Mouse (Mus musculus) splenic B cell, adult 2 months (primary cell): ENCODE results near the gene Ndp.

Experiments used
- DNase-seq: peaks from one replicate; pipeline ENCODE4 v3.0.0-alpha.2; 2011; ENCODE audit warnings: low read depth, low spot score
- H3K27me3 ChIP-seq: 2 replicates; pipeline ENCODE4 v1.6.1; 2012; ENCODE audit warnings: mild to moderate bottlenecking, low read length, moderate library complexity, mixed read lengths; ENCODE audit not compliant: control insufficient read depth, poor library complexity, insufficient read depth, severe bottlenecking
- H3K36me3 ChIP-seq: 2 replicates; pipeline ENCODE4 v1.6.1; 2012; ENCODE audit warnings: mild to moderate bottlenecking, low read length, moderate library complexity, mixed read lengths; ENCODE audit not compliant: control insufficient read depth, poor library complexity, insufficient read depth, severe bottlenecking

The Ndp gene

GRCm38 (mm10) chrX:16911241-16911873 lies at the start of gene Ndp:
Gene Ndp, minus strand, starts transcription at chrX:16911774.
- DNase-seq = no peak
- Histone ChIP-seq H3K36me3 (no peaks in the 10 kb centered on the region), H3K27me3 (no peaks in the 10 kb centered on the region)

DNA sequence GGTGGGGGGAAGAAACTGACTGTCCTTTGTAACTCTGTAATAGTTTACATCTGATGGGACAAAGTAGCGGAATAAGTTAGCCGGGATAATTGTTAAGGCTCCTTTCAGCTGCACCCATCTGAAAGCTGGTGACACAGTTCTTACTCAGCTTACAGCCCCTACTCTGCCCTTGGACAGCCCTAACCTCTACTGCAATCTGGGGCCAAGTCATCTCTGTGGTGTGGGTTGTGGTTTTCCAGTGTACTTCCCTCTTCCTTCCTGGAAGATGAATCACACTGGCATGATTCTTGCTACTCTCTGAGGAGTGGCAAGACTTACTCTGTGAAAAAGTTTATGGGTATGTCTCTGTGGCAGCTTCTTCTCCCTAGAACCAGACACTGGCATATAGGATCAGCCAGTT lies 43.2 kb upstream of the Ndp start:
- no peaks in the 10 kb centered on the region for H3K27me3 ChIP-seq
- H3K36me3 ChIP-seq = no peaks in the 10 kb centered on the region
- DNase-seq = no peak

- no peak for DNase-seq
- no peaks in the 10 kb centered on the region for H3K36me3 ChIP-seq
- H3K27me3 ChIP-seq = no peaks in the 10 kb centered on the region
Observed at GRCm38 (mm10) chrX:16918006-16918405, 6.4 kb upstream of the Ndp start.

GRCm38 (mm10) chrX:16913118-16913517 lies 1.5 kb upstream of the Ndp start:
- no peak for DNase-seq
- no peaks in the 10 kb centered on the region for H3K36me3 ChIP-seq
- no peaks in the 10 kb centered on the region for H3K27me3 ChIP-seq

- no peaks in the 10 kb centered on the region for H3K27me3 ChIP-seq
- no peaks in the 10 kb centered on the region for H3K36me3 ChIP-seq
- DNase-seq = no peak
Observed at GRCm38 (mm10) chrX:16911911-16912310, 337 bp upstream of the Ndp start.

DNA sequence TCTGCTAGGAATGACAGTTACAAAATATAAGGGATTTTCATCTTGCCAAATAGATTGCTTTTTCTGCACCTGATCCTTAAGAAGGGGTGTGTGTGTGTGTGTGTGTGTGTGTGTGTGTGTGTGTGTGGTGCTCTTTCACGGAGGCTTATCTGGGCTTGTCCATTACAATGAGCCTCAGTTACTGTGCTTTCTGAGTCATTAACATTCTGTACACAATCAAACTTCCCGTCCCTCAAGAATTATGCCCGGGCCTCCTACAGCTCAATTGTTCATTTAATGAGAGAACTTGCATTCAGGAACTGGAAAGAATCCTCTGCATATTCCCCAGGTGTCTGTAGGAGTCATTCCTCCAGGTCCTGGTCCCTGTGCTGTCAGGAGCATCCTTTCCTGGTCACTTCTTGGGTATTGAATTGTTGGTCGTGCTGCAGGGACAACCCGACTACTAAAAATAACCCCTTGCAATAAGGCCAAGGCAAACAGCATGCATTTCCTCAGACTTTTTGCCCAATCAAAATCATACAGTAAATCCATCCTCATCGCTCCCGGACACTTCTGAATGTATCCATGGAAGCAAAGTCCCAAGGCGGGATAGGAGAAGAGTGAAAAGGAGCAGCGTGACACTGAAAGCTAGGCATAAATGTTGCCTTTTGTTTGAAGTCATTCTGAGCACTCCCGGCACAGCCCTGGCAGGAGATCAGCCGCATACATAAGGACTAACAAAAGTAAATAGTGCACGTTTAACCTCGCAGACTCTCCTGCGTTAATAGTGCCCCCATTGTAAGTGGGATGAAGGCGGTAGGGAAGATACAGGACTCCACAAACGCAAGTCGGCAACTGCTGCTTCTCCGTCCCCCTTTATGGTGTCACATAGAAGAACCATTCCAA lies 1.1 kb downstream of the Ndp start:
- H3K27me3 ChIP-seq = no peaks in the 10 kb centered on the region
- DNase-seq = no peak
- H3K36me3 ChIP-seq = no peaks in the 10 kb centered on the region

DNA sequence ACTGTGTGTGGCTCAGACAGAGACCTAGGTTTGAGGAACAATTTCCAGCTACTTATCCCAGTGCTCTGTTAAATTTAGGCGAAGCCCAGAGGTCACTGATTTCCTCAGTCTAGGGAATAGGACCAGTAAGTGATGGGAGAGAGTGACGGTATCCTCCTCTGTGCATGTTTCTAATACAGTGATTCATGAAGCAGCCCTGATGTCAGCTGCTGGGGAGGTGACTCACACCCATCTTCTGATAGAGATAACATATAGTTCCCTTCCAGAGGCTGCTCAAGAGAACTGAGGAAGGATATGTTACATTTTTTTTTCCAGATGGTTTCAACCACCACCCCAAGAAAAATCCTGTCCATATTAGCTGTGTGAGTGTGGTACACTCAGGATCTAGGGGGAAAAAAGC lies 2.9 kb downstream of the Ndp start:
- no peak for DNase-seq
- Histone ChIP-seq H3K36me3 (no peaks in the 10 kb centered on the region), H3K27me3 (no peaks in the 10 kb centered on the region)

- no peak for DNase-seq
- H3K27me3 ChIP-seq = no peaks in the 10 kb centered on the region
- no peaks in the 10 kb centered on the region for H3K36me3 ChIP-seq
Observed at GRCm38 (mm10) chrX:16907554-16907953, 4.0 kb downstream of the Ndp start.

DNA sequence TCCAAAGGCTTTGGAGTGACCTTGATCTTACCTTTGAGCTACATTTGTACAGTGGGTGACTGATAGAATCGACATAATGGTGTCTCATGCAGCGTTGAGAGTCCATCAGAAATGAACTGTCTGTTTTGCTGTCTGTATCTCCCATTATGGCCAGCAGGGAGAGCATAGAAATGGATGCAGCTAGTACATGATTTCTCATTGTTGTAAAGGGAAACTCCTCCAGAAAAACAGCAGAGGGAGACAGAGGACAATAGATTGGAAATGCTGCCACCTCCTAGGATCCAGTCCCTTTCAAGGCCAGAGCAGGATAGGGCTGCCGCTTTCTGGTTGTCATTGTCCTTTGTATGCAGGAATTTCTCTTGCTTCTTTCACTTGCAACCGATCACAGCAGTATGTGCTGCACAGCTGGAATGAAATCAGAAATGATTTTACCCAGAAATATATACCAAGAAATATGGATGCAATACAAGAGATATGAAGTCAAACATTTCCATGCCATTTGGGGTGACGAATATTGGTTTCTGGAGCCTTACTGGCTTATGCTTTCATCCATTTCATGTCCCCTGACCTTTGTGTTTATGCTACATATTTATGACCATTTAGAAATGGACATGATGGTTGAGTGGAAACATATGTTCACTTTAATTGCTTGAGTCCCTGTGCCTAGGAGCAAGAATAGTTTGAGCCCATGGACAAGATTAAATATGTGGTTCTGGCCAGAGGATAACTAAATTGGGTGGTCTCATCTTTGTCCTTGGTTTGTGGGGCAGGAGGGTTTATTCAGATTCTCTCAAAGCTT lies 17.0 kb downstream of the Ndp start:
- H3K36me3 ChIP-seq = no peaks in the 10 kb centered on the region
- no peaks in the 10 kb centered on the region for H3K27me3 ChIP-seq
- DNase-seq = peak; percentile 0

DNA sequence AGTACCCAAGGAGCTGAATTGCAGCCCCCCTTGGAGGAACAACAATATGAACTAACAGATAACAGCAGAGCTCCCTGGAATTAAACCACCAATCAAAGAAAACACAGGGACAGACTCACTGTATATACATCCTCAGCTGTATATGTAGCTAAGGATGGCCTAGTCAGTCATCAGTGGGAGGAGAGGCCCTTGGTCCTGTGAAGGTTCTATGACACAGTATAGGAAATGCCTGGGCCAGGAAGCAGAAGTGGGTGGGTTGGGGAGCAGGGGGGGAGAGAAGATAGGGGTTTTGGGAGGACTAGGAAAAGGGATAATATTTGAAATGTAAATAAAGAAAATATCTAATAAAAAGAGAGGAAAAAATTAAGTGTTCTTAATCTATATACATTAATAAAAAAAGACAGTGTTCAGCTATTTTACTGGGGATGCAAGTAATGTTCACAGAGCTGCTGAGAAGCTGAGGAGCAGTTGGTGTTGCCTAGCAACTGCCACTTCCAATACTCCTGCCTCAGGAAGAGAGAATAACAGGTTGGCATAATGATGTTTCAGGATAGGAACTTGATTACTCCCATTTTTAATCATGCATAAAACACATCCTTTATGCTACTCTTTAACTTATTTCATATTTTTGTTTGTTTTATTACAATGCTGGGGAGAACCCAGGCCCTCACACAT lies 43.8 kb downstream of the Ndp start:
- H3K36me3 ChIP-seq = no peaks in the 10 kb centered on the region
- H3K27me3 ChIP-seq = no peaks in the 10 kb centered on the region
- DNase-seq = no peak

DNA sequence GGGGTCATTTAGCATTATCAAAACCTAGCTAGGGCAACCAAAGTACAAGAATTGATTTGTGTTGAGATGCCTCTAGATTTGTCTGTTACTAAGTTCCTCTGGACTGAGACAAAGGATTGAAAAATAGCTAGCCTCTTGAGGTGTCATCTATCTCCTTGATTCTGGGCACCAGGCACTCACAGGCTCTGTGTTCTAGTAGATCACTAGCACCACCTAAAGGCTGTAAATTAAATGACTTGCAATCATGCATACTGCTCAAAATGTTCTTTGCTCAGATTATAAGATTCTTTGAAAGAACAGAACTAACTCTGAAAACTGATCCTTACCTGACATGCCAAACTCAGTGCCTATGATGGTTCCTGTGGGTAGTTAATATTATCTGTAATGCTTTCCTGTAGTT lies 51.3 kb downstream of the Ndp start:
- Histone ChIP-seq H3K36me3 (no peaks in the 10 kb centered on the region), H3K27me3 (no peaks in the 10 kb centered on the region)
- no peak for DNase-seq

GRCm38 (mm10) chrX:16846034-16846433 lies 65.5 kb downstream of the Ndp start:
- Histone ChIP-seq H3K27me3 (no peaks in the 10 kb centered on the region), H3K36me3 (no peaks in the 10 kb centered on the region)
- no peak for DNase-seq

GRCm38 (mm10) chrX:16841443-16841842 lies 70.1 kb downstream of the Ndp start:
- DNase-seq = no peak
- Histone ChIP-seq H3K36me3 (no peaks in the 10 kb centered on the region), H3K27me3 (no peaks in the 10 kb centered on the region)

DNA sequence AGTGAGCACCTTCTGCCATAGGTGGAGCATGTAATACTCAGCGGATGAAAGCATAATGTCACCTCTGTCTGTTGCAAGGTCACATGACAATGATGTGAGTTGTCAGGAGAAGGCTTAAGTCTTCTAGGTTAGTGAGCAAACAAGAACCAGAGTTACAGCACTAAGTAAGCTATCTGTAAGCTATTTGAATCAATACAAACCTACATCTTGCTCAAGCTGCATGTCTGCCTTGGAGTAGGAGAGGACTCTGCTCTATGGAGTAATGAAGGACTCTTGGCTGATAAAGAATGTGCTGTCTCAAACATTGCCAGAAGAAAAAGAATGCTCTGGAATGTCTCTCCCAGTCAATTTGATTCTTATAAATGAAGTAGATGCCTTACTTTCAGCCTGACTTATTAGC lies 74.3 kb downstream of the Ndp start:
- no peak for DNase-seq

More for the DNA sequence above, 74.3 kb downstream of the Ndp start:
- H3K36me3 ChIP-seq = no peaks in the 10 kb centered on the region
- no peaks in the 10 kb centered on the region for H3K27me3 ChIP-seq
